Mouse (Mus musculus): ENCODE measurements around the gene Apon.

DNA sequence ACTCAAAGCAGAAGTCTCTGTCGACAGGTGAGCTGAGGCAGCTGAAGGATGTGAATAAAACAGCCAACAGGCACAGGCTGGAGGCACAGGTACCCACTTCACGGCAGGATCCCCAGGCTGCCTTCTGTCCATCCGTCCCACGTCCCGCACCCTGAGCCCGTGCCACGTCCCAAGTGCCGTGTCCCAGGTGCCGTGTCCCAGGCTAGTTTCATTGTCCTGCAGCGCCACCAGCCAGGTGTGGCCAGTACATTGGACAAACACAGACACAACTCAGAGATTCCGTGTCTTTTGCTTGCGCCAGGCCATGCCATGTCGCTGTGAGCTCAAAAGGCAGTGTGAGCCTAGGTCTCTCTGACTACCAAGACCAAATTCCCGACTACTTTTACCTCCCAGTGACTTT lies 27.8 kb downstream of the Apon start:
- no peak for TF ChIP-seq POLR2A (IDR thresholded peaks at IDR 0.05; ENCODE audit: extremely low read depth, insufficient read depth, low read length)
- no peak for TF ChIP-seq CTCF (IDR thresholded peaks at IDR 0.05; ENCODE audit: extremely low read depth, insufficient read depth, low read length)
